Mouse (Mus musculus) E14TG2a.4 (cell line): ENCODE measurements at regions not wholly inside any gene's neighbourhood (a gene's known extent, or its start where the extent isn't known, plus 50 kb on each side); places are given as distances from the start of the nearest gene placed in this dataset.

Experiments used
- H3K27me3 ChIP-seq: 2 replicates; pipeline ENCODE4 v1.6.1; 2014; ENCODE audit warnings: low read length, control low read depth; ENCODE audit not compliant: insufficient read depth
- H3K36me3 ChIP-seq: 2 replicates; pipeline ENCODE4 v1.6.1; 2014; ENCODE audit warnings: low read length, control low read depth; ENCODE audit not compliant: insufficient read depth
- H3K4me1 ChIP-seq: replicated peaks from 2 replicates; pipeline ENCODE4 v1.6.1; 2014; ENCODE audit warnings: low read depth, low read length, control low read depth
- H3K4me3 ChIP-seq: replicated peaks from 2 replicates; pipeline ENCODE4 v1.5.1; 2014; ENCODE audit warnings: mild to moderate bottlenecking, low read length
- H3K9me3 ChIP-seq: 2 replicates; pipeline ENCODE4 v1.6.1; 2014; ENCODE audit warnings: low read length, control low read depth
- CTCF ChIP-seq: conservative IDR thresholded peaks from 2 replicates; pipeline ENCODE4 v1.5.1; 2014; ENCODE audit warnings: low read length
- NANOG ChIP-seq: IDR thresholded peaks from 2 replicates; pipeline ENCODE4 v1.6.1; 2014; ENCODE audit warnings: borderline replicate concordance, low read length, mixed read lengths
- POU5F1 ChIP-seq: IDR thresholded peaks from 2 replicates; pipeline ENCODE4 v1.6.1; 2014; ENCODE audit warnings: low read length, borderline replicate concordance

- TF ChIP-seq NANOG (no peak), CTCF (no peak), POU5F1 (no peak)
- Histone ChIP-seq H3K36me3 (no peaks in the 10 kb centered on the region), H3K27me3 (peaks cover 25% of the 10 kb centered on the region), H3K4me3 (no peak overlapping the region), H3K9me3 (no peaks in the 10 kb centered on the region), H3K4me1 (peaks cover 46% of the 10 kb centered on the region)
Measured at GRCm38 (mm10) chr7:73135786-73136185, 239.5 kb upstream of the Rgma start.

DNA sequence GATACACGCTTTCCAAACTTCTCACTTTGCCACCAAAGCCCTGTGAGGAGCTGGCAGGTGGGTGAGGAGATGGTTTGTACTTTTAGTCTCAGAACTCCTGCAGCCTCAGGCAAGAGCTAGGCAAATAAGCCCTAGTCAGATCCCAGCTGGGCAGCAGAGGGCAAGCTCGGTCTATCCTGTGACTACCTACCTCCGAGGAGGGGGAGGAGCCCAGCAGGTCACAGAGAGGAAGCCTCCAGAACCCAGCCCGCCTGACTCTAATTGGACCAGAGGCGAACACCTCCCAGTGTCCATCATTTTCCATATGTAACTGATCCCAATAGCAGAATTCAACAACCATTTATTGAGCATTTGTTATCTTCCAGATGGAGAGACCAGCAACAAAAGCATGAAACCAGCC is 237.0 kb upstream of the Rgma start:
- H3K4me1 ChIP-seq: peaks cover 59% of the 10 kb centered on the region
- H3K4me3 ChIP-seq: no peak overlapping the region
- no peaks in the 10 kb centered on the region for H3K9me3 ChIP-seq
- no peaks in the 10 kb centered on the region for H3K36me3 ChIP-seq
- peaks cover 28% of the 10 kb centered on the region for H3K27me3 ChIP-seq
- TF ChIP-seq CTCF (no peak), POU5F1 (no peak), NANOG (no peak)

DNA sequence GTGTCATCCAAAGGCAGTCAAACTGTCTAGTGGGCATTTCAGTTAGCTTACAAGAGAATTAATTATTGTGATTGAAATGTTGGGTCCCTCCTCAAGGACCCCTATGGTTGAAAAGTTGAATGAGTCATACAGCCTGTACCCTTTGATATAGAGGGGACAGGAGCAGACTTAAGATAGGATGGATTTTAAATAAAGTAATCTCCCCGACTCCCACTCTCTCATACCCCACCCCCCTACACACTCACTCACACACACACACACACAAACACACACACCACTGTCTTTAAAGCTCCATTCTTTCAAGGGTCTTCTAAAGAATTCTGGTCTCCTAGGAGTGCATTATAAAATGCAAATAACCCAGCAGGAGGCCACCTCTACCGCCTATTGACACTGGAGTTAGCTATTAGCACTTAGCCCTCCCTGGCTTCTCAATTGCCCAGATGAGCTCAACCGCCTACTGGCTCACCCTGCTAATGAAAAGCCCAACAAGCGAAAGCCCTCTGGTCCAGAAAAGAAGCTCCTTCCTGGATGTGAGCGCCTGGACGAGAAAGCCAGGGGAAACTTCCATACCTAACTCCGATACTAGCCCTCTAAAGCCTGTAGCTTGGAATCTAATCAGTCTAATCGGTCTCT is 236.3 kb upstream of the Rgma start:
- H3K27me3 ChIP-seq: peaks cover 34% of the 10 kb centered on the region
- H3K4me3 ChIP-seq: 0 out of 2 replicates have a peak overlapping the region, but pooled peaks have one; percentile 39
- peaks cover 59% of the 10 kb centered on the region for H3K4me1 ChIP-seq
- TF ChIP-seq CTCF: no peak
- no peak for TF ChIP-seq NANOG
- no peak for TF ChIP-seq POU5F1
- H3K9me3 ChIP-seq: no peaks in the 10 kb centered on the region
- no peaks in the 10 kb centered on the region for H3K36me3 ChIP-seq

GRCm38 (mm10) chr7:73139901-73140300 is 235.4 kb upstream of the Rgma start:
- no peaks in the 10 kb centered on the region for H3K9me3 ChIP-seq
- H3K27me3 ChIP-seq: peaks cover 38% of the 10 kb centered on the region
- peaks cover 64% of the 10 kb centered on the region for H3K4me1 ChIP-seq
- no peak for TF ChIP-seq CTCF
- TF ChIP-seq NANOG: no peak
- no peak for TF ChIP-seq POU5F1
- H3K4me3 ChIP-seq: peak overlapping the region; percentile 29
- no peaks in the 10 kb centered on the region for H3K36me3 ChIP-seq

DNA sequence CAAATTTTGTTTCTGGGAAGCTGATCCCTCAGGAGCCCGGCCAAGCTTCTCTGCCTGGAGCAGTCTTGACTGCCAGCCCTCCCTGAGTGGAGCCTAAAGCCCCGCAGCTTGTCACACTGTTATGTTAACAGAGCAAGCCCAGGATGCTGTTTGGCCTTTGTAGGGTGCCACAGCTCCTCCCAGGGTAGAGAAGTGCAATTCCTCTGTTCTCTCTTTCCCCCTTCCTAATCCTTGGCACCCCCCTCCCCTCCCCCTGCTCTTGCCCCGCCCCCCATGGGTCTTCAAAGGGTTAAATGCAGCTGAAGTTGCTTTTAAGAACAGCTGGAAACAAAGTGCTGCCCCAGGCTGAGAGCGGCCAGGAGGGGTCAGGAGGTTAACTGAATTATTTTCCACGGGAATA is 234.1 kb upstream of the Rgma start:
- H3K27me3 ChIP-seq: peaks cover 45% of the 10 kb centered on the region
- H3K9me3 ChIP-seq: no peaks in the 10 kb centered on the region
- H3K36me3 ChIP-seq: no peaks in the 10 kb centered on the region
- TF ChIP-seq POU5F1: no peak; the same call in 1 of the 2 replicates
- TF ChIP-seq CTCF: no peak
- no peak for TF ChIP-seq NANOG
- H3K4me1 ChIP-seq: peaks cover 66% of the 10 kb centered on the region
- no peak overlapping the region for H3K4me3 ChIP-seq

DNA sequence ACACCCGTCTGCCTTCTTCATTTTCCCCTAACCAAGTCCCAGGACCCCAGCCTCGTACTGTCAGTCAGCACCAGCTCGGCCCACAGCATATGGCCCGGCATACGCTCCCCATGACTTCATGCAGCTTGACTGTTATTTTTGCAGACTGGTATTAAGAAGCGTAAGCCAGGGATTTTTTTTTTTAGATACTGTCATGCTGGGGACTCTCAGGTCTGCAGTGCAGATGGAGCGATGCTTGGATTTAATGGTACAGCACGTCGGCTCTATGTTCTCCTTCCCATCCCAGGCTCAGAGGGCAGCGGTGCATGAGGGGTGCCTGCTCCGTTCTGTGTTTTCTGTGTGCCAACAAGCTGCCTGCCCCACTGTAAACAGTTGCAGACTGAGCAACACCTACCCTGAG is 231.4 kb upstream of the Rgma start:
- Histone ChIP-seq H3K4me3 (no peak overlapping the region), H3K36me3 (no peaks in the 10 kb centered on the region), H3K27me3 (peaks cover 58% of the 10 kb centered on the region), H3K4me1 (peaks cover 48% of the 10 kb centered on the region), H3K9me3 (no peaks in the 10 kb centered on the region)
- no peak for TF ChIP-seq POU5F1
- TF ChIP-seq CTCF: no peak
- TF ChIP-seq NANOG: no peak

DNA sequence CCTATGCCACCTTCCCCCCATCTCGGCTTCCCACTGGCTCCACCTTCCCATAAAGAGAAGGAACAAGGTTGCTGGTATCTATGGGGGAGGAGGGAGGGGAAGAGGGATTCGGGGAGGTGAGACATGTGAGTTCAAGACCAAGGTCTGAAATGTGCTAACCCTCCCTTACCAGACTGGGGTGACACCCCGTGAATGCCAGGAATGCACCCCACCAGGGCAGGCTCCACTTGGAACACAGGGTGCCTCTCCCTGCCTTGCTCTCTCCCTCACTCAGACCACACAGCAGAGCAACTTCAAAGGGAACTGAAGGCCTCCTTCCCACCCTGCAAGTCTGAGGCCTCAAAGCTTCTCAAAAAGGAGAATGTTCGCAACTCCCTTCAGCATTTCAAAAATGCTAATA is 230.5 kb upstream of the Rgma start:
- no peak overlapping the region for H3K4me3 ChIP-seq
- TF ChIP-seq POU5F1 (no peak), NANOG (no peak), CTCF (no peak)
- H3K9me3 ChIP-seq: no peaks in the 10 kb centered on the region
- H3K27me3 ChIP-seq: peaks cover 61% of the 10 kb centered on the region
- H3K4me1 ChIP-seq: peaks cover 40% of the 10 kb centered on the region
- H3K36me3 ChIP-seq: no peaks in the 10 kb centered on the region

- H3K4me3 ChIP-seq: no peak overlapping the region
- H3K27me3 ChIP-seq: peaks cover 66% of the 10 kb centered on the region
- no peaks in the 10 kb centered on the region for H3K9me3 ChIP-seq
- TF ChIP-seq POU5F1: no peak
- no peak for TF ChIP-seq NANOG
- no peaks in the 10 kb centered on the region for H3K36me3 ChIP-seq
- peaks cover 24% of the 10 kb centered on the region for H3K4me1 ChIP-seq
Measured at GRCm38 (mm10) chr7:73147251-73147650, 228.1 kb upstream of the Rgma start.

DNA sequence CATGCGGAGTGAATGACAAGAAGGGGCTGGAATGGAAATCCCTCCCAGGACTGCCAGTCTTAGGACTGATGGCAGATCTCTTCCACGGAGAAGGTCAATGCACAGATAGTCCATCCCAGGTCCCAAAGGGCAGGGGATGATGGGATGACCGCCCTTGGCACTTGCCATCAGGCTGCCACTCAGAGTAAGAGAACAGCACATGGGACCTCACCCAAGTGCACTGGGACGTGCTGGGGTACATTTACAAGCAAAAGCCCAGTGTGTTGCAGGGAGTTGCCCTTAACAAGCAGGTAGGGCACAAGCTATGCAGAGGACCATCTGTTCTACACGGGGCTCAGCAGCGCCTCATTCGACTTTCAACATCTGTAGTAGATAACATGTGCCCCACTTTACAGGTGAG is 224.9 kb upstream of the Rgma start:
- TF ChIP-seq NANOG (no peak), POU5F1 (no peak), CTCF (no peak)
- Histone ChIP-seq H3K4me3 (no peak overlapping the region), H3K27me3 (peaks cover 40% of the 10 kb centered on the region), H3K4me1 (peaks cover 14% of the 10 kb centered on the region), H3K36me3 (no peaks in the 10 kb centered on the region), H3K9me3 (no peaks in the 10 kb centered on the region)
